Mouse (Mus musculus): ENCODE results near the gene Loxl3.

DNA sequence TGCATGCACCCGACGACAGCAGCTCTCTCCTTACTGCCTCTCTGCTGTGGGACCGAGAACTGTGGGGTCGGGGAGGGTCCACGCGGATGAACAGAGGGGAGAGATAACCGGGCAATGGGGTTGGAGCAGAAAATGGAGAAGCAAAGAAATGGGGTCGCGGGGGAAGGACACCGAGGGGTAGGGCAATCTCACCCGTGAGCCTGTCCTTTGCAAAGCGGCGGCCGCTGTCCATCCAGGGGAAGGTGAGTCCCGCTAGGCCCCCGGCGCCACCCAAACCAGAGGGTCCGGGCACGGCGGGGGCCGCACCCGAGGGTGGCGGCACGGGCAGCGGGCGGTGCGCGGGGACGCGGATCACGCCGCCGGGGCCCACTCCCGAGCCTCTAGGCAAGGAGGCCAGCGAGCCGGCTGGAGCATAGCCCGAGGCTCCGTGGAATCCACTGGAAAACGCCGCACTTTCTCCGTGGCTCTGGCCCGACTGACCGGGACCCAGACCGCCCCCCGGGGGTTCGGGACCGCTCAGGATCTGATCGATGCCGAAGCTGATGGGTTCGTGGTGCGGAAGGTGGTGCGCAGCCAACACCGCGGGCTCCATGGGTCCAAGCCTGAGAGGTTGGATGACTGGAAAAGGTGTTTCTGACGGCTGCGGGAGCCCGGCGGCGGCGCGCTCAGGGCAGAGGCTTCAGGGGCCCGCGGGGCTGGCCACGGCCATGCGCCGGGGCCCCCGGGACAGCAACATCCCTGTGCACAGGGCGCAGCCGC, 35.7 kb downstream of the Loxl3 start:
- TF ChIP-seq POLR2A (IDR thresholded peaks at IDR 0.05; ENCODE audit: borderline replicate concordance, extremely low read depth, insufficient read depth, insufficient read length, poor library complexity, severe bottlenecking), result no peak
- no peak for TF ChIP-seq CTCF (IDR thresholded peaks at IDR 0.05; ENCODE audit: borderline replicate concordance, extremely low read depth, insufficient read depth, insufficient read length)
